Mouse (Mus musculus): ENCODE data around the gene Ptov1. TPM values are rescaled to one million over a fixed set of nuclear protein-coding genes. Genes with fewer than 3 reads are reported as not detected.
A peak's percentile ranks its signal among the peaks of the same experiment; 100 is the strongest.

The Ptov1 gene
- polyA plus RNA-seq, 1 experiment from 2014 or later, result 307 TPM

DNA sequence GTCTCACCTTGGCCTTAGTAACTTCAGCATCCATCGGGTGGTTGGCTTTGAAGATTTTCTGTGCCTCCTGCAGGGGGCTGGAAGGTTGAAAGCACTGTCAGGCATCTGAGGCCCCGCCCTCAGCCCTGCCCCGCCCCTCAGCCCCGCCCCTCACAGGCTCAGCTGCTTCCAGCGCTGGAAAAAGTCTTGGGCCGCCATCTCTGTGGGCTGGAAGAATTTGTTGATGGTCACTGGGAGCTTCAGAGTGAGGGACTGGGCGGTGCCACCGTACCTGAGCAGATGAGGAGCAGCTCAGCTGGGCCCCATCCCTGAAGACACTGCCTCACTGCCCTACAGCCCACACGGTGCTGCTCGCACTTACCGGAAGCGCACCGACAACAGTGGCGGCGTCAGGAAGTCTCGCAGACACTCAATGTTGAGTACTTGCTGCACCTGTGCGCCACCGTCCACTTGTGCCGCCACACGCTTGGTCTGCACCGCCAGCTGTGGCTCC, 31.7 kb upstream of the Ptov1 start:
- Histone ChIP-seq H3K4me1 (replicated peaks; ENCODE audit: control insufficient read depth, insufficient read depth, low read length) (peaks cover 24% of the 10 kb centered on the region), H3K27ac (ENCODE audit: low read length) (peak overlapping the region; percentile 56), H3K4me2 (ENCODE audit: low read depth, low read length) (peak overlapping the region; percentile 47), H3K9me3 (ENCODE audit: control insufficient read depth, low read length) (no peaks in the 10 kb centered on the region), H3K27me3 (ENCODE audit: control insufficient read depth, insufficient read depth, low read depth, low read length) (no peaks in the 10 kb centered on the region), H3K9ac (ENCODE audit: low read length) (peak overlapping the region; percentile 34), H3K36me3 (ENCODE audit: control insufficient read depth, insufficient read depth, low read length) (peaks cover 36% of the 10 kb centered on the region), H3K4me3 (ENCODE audit: low read length) (peak overlapping the region; percentile 34)
- peak; percentile 66 for ATAC-seq (ENCODE audit: low read depth)
- WGBS, result 6% methylated on average over 21 of the region's 21 CpGs

DNA sequence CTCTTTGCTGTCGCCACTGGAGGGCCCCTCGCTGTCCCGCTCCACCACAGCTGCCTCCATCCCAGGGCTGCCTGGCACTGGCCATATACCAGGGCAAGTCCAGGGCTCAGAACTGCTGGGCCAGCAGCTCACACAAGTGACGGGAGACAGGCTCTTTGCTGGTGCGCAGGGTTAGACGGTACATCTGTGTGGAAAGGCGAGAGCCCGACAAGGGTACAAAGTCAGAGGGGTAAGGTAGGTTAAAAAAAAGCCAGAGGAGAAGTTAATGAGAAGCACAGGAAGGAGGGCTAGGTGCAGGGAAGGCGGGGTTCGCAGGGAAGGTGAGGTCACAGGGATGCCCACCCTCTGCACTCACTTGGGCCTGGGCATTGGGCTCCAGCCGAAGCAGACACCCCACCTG, 31.0 kb upstream of the Ptov1 start:
- no peak overlapping the region for H3K27ac ChIP-seq (ENCODE audit: low read length)
- ATAC-seq (ENCODE audit: low read depth), result no peak
- no peaks in the 10 kb centered on the region for H3K27me3 ChIP-seq (ENCODE audit: control insufficient read depth, insufficient read depth, low read depth, low read length)
- 83% methylated on average over 11 of the region's 11 CpGs for WGBS
- H3K9me3 ChIP-seq (ENCODE audit: control insufficient read depth, low read length), result no peaks in the 10 kb centered on the region
- no peak overlapping the region for H3K4me3 ChIP-seq (ENCODE audit: low read length)
- peaks cover 30% of the 10 kb centered on the region for H3K36me3 ChIP-seq (ENCODE audit: control insufficient read depth, insufficient read depth, low read length)
- H3K9ac ChIP-seq (ENCODE audit: low read length), result no peak overlapping the region
- peaks cover 24% of the 10 kb centered on the region for H3K4me1 ChIP-seq (replicated peaks; ENCODE audit: control insufficient read depth, insufficient read depth, low read length)
- no peak overlapping the region for H3K4me2 ChIP-seq (ENCODE audit: low read depth, low read length)

DNA sequence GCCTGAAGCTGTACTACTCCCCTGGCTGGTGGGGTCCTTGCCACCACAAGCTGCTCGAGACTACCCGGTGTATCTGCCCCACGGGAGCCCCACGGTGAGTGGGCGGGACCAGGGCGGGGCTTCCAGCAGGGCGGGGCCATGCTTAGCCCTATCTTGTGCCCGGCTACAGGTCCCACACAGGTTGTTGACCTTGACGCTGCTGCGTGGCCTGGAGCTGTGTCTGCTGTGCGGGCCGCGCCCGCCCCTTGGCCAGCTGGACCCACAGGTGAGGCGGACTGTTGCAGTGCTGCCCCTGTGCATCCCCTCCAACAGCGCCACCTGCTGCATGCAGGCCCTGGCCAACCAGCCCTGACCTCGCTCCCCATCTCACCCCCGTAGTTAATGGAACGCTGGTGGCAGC, 29.0 kb upstream of the Ptov1 start:
- Histone ChIP-seq H3K9ac (ENCODE audit: low read length) (no peak overlapping the region), H3K9me3 (ENCODE audit: control insufficient read depth, low read length) (no peaks in the 10 kb centered on the region), H3K4me3 (ENCODE audit: low read length) (no peak overlapping the region), H3K27ac (ENCODE audit: low read length) (no peak overlapping the region), H3K27me3 (ENCODE audit: control insufficient read depth, insufficient read depth, low read depth, low read length) (no peaks in the 10 kb centered on the region), H3K4me1 (replicated peaks; ENCODE audit: control insufficient read depth, insufficient read depth, low read length) (peaks cover 27% of the 10 kb centered on the region), H3K4me2 (ENCODE audit: low read depth, low read length) (no peak overlapping the region), H3K36me3 (ENCODE audit: control insufficient read depth, insufficient read depth, low read length) (peaks cover 9% of the 10 kb centered on the region)
- no peak for ATAC-seq (ENCODE audit: low read depth)
- WGBS, result 31% methylated on average over 18 of the region's 19 CpGs

DNA sequence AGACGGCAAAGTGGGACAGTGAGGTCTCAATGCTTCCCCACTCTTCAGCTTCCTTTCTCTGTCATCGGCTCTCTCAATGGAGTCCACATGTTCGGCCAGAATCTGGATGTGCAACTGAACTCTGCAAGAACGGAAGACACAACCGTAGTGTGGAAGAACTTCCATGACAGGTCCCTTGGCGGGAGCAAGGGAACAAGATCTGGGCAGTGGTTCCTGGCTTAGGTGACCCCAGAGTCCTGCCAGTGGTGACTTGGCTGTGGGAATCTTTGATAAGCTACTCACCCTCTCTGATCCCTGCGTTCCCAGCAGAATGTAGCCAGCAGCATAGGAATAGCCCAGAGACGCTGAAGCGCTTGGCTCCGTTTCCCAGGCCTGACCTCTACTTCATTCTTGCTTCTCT, 26.9 kb upstream of the Ptov1 start:
- 23% methylated on average over 10 of the region's 10 CpGs for WGBS
- Histone ChIP-seq H3K4me3 (ENCODE audit: low read length) (peak overlapping the region; percentile 70), H3K27me3 (ENCODE audit: control insufficient read depth, insufficient read depth, low read depth, low read length) (no peaks in the 10 kb centered on the region), H3K4me1 (replicated peaks; ENCODE audit: control insufficient read depth, insufficient read depth, low read length) (peaks cover 27% of the 10 kb centered on the region), H3K9ac (ENCODE audit: low read length) (peak overlapping the region; percentile 85), H3K27ac (ENCODE audit: low read length) (peak overlapping the region; percentile 83), H3K9me3 (ENCODE audit: control insufficient read depth, low read length) (no peaks in the 10 kb centered on the region), H3K36me3 (ENCODE audit: control insufficient read depth, insufficient read depth, low read length) (0 out of 2 replicates have a peak, but pooled peaks cover 3% of the 10 kb centered on the region), H3K4me2 (ENCODE audit: low read depth, low read length) (peak overlapping the region; percentile 78)
- ATAC-seq (ENCODE audit: low read depth), result no peak

DNA sequence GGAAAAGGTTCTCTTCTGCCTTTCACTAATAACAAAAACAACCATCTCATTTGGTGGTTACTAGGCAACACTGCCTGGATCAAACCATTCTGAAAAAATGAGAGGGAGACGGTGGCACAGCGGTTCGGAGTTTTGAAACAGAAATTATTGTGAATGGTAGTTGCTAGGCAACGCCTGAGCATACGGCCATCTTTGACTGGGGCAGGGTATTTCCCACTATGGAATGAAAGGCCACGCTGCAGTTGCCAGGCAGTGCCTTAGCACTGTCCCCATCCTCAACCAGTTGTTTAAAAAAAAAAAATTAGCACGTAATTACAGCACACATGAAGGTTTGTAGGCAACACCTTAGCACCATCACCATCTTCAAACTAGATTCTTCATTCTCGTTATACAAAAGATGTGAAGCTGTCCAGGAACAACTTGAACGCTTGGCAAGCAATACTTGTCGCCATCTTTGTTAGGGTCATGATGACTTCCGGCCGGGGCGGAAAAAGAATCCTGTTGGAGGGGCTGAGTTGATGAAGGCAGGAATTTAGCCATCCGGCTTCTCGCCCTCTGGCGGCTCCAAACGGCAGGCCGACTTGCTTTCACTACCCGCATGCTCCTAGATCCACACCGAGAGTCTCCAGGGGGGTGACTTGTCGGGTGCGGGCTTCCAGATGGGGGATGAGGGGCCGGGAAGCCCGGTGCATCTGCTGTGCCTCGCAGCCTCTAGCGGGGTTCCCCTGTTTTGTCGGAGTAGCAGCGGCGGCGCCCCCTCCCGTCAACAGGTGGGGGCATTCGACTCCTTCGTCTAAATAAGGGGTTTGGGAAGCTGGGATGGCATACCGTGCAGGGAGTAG, 26.2 kb upstream of the Ptov1 start, which contains the start of gene Fuz:
Gene Fuz (plus strand): TSS at position 487 of the 842 bp plus-strand sequence.
- WGBS, result under 1% methylated on average over 34 of the region's 34 CpGs
- H3K9ac ChIP-seq (ENCODE audit: low read length), result peak within 1 kb of the TSS; percentile 85
- H3K36me3 ChIP-seq (ENCODE audit: control insufficient read depth, insufficient read depth, low read length), result 0 out of 2 replicates have a peak, but pooled peaks cover 3% of the 10 kb centered on the region
- no peaks in the 10 kb centered on the region for H3K9me3 ChIP-seq (ENCODE audit: control insufficient read depth, low read length)
- H3K4me3 ChIP-seq (ENCODE audit: low read length), result peak within 1 kb of the TSS; percentile 70
- peaks cover 29% of the 10 kb centered on the region for H3K4me1 ChIP-seq (replicated peaks; ENCODE audit: control insufficient read depth, insufficient read depth, low read length)
- H3K27ac ChIP-seq (ENCODE audit: low read length), result peak within 1 kb of the TSS; percentile 83
- H3K4me2 ChIP-seq (ENCODE audit: low read depth, low read length), result peak within 1 kb of the TSS; percentile 78
- no peaks in the 10 kb centered on the region for H3K27me3 ChIP-seq (ENCODE audit: control insufficient read depth, insufficient read depth, low read depth, low read length)
- peak; percentile 68 for ATAC-seq (ENCODE audit: low read depth)

DNA sequence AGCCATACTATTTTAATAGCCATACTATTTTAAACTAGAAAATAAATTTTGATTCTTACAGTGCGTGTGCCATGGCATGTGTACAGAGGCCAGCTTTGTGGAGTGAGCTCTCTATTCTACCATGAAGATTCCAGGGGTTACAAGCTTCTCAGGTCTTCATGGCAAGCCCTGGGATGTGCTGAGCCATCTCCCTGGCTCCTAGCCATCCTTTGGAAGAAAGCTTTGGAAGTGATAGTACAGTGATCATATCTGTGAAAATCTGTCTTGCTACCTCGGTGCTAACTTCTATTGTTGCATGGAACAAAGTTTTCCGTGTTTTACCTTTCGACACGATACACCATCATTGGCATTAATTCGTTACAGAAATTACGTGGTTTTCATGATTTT, 25.6 kb upstream of the Ptov1 start:
- peak overlapping the region; percentile 78 for H3K4me2 ChIP-seq (ENCODE audit: low read depth, low read length)
- H3K9ac ChIP-seq (ENCODE audit: low read length), result no peak overlapping the region
- no peak for ATAC-seq (ENCODE audit: low read depth)
- peak overlapping the region; percentile 70 for H3K4me3 ChIP-seq (ENCODE audit: low read length)
- H3K4me1 ChIP-seq (replicated peaks; ENCODE audit: control insufficient read depth, insufficient read depth, low read length), result peaks cover 33% of the 10 kb centered on the region
- H3K27ac ChIP-seq (ENCODE audit: low read length), result no peak overlapping the region; the same call in 1 of the 2 replicates
- 0 out of 2 replicates have a peak, but pooled peaks cover 3% of the 10 kb centered on the region for H3K36me3 ChIP-seq (ENCODE audit: control insufficient read depth, insufficient read depth, low read length)
- no peaks in the 10 kb centered on the region for H3K27me3 ChIP-seq (ENCODE audit: control insufficient read depth, insufficient read depth, low read depth, low read length)
- 67% methylated on average over 7 of the region's 7 CpGs for WGBS
- H3K9me3 ChIP-seq (ENCODE audit: control insufficient read depth, low read length), result no peaks in the 10 kb centered on the region

DNA sequence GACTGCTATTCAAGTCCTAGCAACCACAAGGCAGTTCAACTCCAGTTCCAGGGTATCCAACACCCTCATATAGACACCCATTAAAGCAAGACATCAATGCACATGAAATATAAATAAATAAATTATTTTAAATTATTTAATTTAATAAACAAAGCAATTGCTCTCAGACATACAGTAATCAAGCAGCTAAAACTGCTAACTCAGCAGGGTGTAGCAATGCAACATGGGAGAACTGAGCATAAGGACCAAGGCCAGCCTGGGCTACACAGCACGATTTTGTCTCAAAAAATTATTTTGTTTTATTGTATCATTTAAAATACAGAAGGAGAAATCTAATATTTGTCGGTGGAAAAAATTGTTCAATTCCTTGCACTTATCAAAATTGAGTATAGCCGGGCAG, 24.6 kb upstream of the Ptov1 start:
- no peak overlapping the region for H3K27ac ChIP-seq (ENCODE audit: low read length)
- no peaks in the 10 kb centered on the region for H3K36me3 ChIP-seq (ENCODE audit: control insufficient read depth, insufficient read depth, low read length)
- peaks cover 33% of the 10 kb centered on the region for H3K4me1 ChIP-seq (replicated peaks; ENCODE audit: control insufficient read depth, insufficient read depth, low read length)
- H3K4me3 ChIP-seq (ENCODE audit: low read length), result no peak overlapping the region
- no peaks in the 10 kb centered on the region for H3K27me3 ChIP-seq (ENCODE audit: control insufficient read depth, insufficient read depth, low read depth, low read length)
- 89% methylated on average over 3 of the region's 3 CpGs for WGBS
- no peak for ATAC-seq (ENCODE audit: low read depth)
- H3K9ac ChIP-seq (ENCODE audit: low read length), result no peak overlapping the region
- H3K4me2 ChIP-seq (ENCODE audit: low read depth, low read length), result no peak overlapping the region
- no peaks in the 10 kb centered on the region for H3K9me3 ChIP-seq (ENCODE audit: control insufficient read depth, low read length)

DNA sequence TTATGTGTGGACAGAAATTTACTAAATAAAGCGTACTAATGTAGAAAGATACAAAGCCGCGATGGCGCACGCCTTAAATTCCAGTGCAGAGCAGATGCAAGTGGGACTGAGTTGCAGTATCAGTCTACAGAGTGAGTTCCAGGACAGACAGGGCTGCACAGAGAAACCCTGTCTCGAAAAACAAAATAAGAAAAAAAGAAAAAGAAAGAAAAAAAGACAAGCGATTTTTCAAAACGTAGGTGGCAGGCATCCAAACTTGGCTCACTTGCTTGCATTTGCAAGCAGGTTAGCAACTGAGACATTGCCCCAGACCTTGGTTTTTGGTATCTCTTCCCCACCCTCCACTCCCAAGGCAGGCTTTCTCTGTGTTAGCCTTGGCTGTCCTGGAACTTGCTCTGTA, 23.6 kb upstream of the Ptov1 start:
- Histone ChIP-seq H3K9ac (ENCODE audit: low read length) (peak overlapping the region; percentile 47; the same call in 1 of the 2 replicates), H3K9me3 (ENCODE audit: control insufficient read depth, low read length) (no peaks in the 10 kb centered on the region), H3K27me3 (ENCODE audit: control insufficient read depth, insufficient read depth, low read depth, low read length) (no peaks in the 10 kb centered on the region), H3K27ac (ENCODE audit: low read length) (peak overlapping the region; percentile 91), H3K4me3 (ENCODE audit: low read length) (peak overlapping the region; percentile 30), H3K4me2 (ENCODE audit: low read depth, low read length) (peak overlapping the region; percentile 49), H3K4me1 (replicated peaks; ENCODE audit: control insufficient read depth, insufficient read depth, low read length) (peaks cover 28% of the 10 kb centered on the region), H3K36me3 (ENCODE audit: control insufficient read depth, insufficient read depth, low read length) (peaks cover 6% of the 10 kb centered on the region; the same call in 1 of the 2 replicates)
- no peak for ATAC-seq (ENCODE audit: low read depth)
- WGBS, result 11% methylated on average over 8 of the region's 8 CpGs

DNA sequence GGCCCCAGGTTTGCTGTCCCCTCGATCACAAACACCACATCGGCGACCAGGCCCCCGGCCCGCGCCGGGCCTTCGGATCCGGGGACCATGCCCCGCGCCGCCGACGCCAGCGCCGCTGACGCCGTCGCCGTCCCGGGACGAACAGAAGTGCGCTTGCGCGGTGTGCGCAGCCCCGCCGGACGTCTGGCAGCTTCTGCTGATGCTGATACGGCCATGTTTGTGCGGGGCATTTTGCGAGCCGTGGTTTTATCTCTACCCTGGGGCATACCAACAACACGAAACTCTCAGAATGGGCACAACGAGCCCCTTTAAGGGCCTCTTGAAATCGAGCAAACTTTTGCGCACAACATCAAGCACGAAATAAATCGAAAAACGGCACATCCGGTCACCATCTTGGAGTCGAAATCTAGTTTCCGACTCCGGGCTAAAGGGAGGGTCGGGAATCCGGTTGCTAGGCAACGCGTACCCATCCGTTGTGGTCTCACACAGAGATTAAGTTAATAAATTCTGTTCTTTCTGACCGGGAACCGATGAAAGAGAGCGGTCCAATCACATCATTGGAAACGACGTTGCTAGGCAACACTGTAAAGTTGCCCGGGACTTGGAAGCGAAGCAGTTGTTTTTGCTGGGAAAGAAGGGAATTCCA, 22.8 kb upstream of the Ptov1 start, which contains the start of gene Med25:
Gene Med25 (minus strand): TSS at position 437 of the 646 bp plus-strand sequence.
- Histone ChIP-seq H3K9me3 (ENCODE audit: control insufficient read depth, low read length) (no peaks in the 10 kb centered on the region), H3K4me3 (ENCODE audit: low read length) (peak within 1 kb of the TSS; percentile 59), H3K9ac (ENCODE audit: low read length) (peak within 1 kb of the TSS; percentile 81), H3K4me1 (replicated peaks; ENCODE audit: control insufficient read depth, insufficient read depth, low read length) (peaks cover 28% of the 10 kb centered on the region), H3K27me3 (ENCODE audit: control insufficient read depth, insufficient read depth, low read depth, low read length) (no peaks in the 10 kb centered on the region), H3K27ac (ENCODE audit: low read length) (peak within 1 kb of the TSS; percentile 94), H3K4me2 (ENCODE audit: low read depth, low read length) (peak within 1 kb of the TSS; percentile 86), H3K36me3 (ENCODE audit: control insufficient read depth, insufficient read depth, low read length) (peaks cover 6% of the 10 kb centered on the region; the same call in 1 of the 2 replicates)
- 1% methylated on average over 42 of the region's 56 CpGs for WGBS
- peak; percentile 84 for ATAC-seq (ENCODE audit: low read depth)
